Mouse (Mus musculus) erythroblast, embryonic 14.5 days (primary cell): ENCODE results near the gene Cdh19. TPM values are rescaled to one million over a fixed set of nuclear protein-coding genes. Genes with fewer than 3 reads are reported as not detected.

Experiments used
- H3K27me3 ChIP-seq: 2 replicates; pipeline ENCODE4 v1.6.1; 2012; ENCODE audit warnings: inconsistent platforms; ENCODE audit not compliant: control insufficient read depth
- H3K36me3 ChIP-seq: 2 replicates; pipeline ENCODE4 v1.6.1; 2012; ENCODE audit warnings: mild to moderate bottlenecking, inconsistent platforms; ENCODE audit not compliant: control insufficient read depth
- H3K4me1 ChIP-seq: 2 replicates; pipeline ENCODE4 v1.6.1; 2012; ENCODE audit warnings: inconsistent platforms; ENCODE audit not compliant: control insufficient read depth
- H3K4me3 ChIP-seq: replicated peaks from 2 replicates; pipeline ENCODE3; 2012; ENCODE audit warnings: moderate library complexity, mild to moderate bottlenecking, inconsistent platforms
- H3K9me3 ChIP-seq: 2 replicates; pipeline ENCODE4 v1.6.1; 2012; ENCODE audit warnings: low read length, inconsistent platforms, mixed read lengths; ENCODE audit not compliant: control insufficient read depth
- GATA1 ChIP-seq: IDR thresholded peaks from 2 replicates; pipeline ENCODE4 v1.6.1; 2012; ENCODE audit warnings: low read length, inconsistent platforms, mixed read lengths
- TAL1 ChIP-seq: IDR thresholded peaks from 3 replicates; pipeline ENCODE4 v1.6.1; 2012; ENCODE audit warnings: low read length, inconsistent platforms, mixed read lengths
- polyA plus RNA-seq: library from polyadenylated mRNA; stranded (reverse); fragments of >175 nt; gene quantifications from 2 replicates; pipeline ENCODE4 v1.2.3, GENCODE M21; 2012

The Cdh19 gene
- polyA plus RNA-seq = not detected in 2 replicates

DNA sequence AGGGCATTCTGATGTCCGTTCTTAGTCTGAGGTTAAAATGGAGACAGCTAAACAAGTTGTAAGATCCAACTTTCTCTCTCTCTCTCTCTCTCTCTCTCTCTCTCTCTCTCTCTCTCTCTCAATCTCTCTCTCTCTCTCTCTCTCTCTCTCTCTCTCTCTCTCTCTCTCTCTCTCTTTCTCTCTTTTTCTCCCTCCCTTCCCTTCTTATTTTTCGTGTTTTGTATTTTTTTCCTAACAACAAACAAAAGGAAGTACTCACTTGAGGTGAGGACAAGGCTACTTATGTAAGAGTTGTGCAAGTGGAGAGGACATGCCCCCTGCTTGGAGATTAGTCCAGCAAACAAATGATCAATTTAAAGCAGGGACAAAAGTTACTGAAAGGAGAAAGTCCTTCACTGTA, at the start of gene Cdh19:
Gene Cdh19, minus strand, starts transcription at position 101 of the 400 bp plus-strand sequence.
- Histone ChIP-seq H3K4me3 (no peak within 1 kb of the TSS), H3K4me1 (no peaks in the 10 kb centered on the region), H3K27me3 (no peaks in the 10 kb centered on the region), H3K36me3 (no peaks in the 10 kb centered on the region), H3K9me3 (no peaks in the 10 kb centered on the region)
- no peak for TF ChIP-seq TAL1
- TF ChIP-seq GATA1 = no peak

DNA sequence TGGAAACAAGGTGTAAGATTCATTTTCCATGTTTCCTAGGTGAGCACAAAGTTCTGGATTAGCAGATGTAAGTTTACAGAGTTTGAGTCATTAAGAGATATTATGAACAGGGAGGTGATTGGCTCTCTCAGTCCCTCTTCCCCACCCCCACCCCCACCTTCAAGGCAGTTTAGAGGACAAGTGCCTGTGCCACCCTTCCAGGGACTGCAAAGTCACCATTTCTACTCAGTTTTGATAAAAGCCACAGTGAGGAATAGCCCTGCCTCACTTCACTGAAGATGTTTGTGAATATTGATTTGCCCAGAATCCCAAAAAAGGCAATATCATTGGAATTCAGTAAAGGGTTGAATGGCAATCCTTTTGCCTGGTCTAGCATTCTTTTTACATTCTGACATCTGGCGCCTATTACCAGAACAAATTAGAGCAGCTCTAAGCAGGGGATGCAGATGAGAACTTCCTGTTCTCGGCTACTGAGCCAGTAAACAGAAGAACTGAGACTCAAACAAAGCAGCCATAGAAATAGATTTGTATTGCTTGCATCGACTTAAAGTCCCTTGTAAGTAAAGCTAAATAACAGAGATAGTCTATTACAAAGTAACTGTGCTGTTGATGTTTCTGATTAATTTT, 43.2 kb upstream of the Cdh19 start:
- no peaks in the 10 kb centered on the region for H3K36me3 ChIP-seq
- no peaks in the 10 kb centered on the region for H3K4me1 ChIP-seq
- H3K9me3 ChIP-seq = no peaks in the 10 kb centered on the region
- TF ChIP-seq GATA1 (no peak), TAL1 (no peak)
- H3K27me3 ChIP-seq = no peaks in the 10 kb centered on the region
- no peak overlapping the region for H3K4me3 ChIP-seq

DNA sequence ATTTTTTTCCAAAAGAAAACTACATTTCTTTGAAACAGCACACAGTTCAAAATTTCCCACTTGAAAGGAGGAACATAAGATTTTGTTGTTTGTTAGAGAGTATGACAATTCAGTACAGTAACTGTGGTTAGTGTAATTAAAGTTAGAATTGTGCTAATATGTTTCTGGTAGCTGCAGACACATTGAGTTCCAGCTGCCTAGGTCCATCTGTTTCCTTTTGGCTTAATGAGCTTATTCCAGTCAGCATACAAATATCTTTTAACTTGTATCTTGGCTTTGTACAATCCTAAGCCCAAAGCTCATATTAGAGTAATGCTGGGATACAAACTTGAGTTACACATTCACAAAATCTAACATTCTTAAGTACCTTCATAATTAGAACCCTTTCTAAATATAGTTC, 40.3 kb upstream of the Cdh19 start:
- TF ChIP-seq TAL1 (no peak), GATA1 (no peak)
- Histone ChIP-seq H3K4me3 (no peak overlapping the region), H3K27me3 (no peaks in the 10 kb centered on the region), H3K9me3 (no peaks in the 10 kb centered on the region), H3K36me3 (no peaks in the 10 kb centered on the region), H3K4me1 (no peaks in the 10 kb centered on the region)

DNA sequence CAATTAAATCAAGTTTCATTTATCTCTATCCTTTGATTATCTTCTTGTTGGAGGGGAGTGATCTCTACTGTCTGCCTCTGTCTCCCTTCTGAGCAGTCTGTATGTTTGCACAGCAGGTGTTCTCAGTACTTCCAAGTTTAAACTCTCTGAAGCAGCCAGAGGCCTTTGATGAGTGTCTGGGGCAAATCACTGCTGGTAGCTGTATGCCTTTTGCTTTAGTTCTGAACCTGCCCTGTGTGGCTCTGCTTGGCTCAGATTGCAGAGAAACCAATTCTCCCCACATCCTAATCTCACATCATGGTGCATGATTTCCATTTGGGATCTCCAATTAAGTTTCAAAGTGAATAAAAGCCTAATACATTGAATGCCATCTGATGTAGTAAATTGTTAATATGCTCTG, 12.4 kb upstream of the Cdh19 start:
- Histone ChIP-seq H3K4me3 (no peak overlapping the region), H3K27me3 (no peaks in the 10 kb centered on the region), H3K36me3 (no peaks in the 10 kb centered on the region), H3K4me1 (no peaks in the 10 kb centered on the region), H3K9me3 (no peaks in the 10 kb centered on the region)
- no peak for TF ChIP-seq GATA1
- TF ChIP-seq TAL1 = no peak

DNA sequence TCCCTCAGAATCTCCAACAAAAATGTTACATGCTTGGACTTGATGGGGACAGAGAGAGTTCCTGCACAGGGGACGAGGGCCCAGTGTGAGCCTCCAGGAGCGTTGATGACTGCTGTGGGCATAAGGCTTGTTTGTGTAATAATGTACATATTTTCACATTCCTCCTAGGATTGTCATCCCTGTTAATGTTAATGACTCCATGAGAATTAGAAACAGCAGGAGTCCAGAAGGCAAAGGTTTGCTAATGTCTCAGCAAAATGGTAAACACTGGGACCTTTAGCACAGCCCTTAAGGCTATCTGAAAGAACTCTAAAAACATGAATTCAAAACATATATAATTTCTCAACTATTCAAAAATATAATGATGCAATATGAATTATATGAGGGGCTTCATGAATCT, 8.2 kb downstream of the Cdh19 start:
- Histone ChIP-seq H3K4me1 (no peaks in the 10 kb centered on the region), H3K27me3 (no peaks in the 10 kb centered on the region), H3K9me3 (no peaks in the 10 kb centered on the region), H3K36me3 (no peaks in the 10 kb centered on the region), H3K4me3 (no peak overlapping the region)
- TF ChIP-seq GATA1 = no peak
- no peak for TF ChIP-seq TAL1

DNA sequence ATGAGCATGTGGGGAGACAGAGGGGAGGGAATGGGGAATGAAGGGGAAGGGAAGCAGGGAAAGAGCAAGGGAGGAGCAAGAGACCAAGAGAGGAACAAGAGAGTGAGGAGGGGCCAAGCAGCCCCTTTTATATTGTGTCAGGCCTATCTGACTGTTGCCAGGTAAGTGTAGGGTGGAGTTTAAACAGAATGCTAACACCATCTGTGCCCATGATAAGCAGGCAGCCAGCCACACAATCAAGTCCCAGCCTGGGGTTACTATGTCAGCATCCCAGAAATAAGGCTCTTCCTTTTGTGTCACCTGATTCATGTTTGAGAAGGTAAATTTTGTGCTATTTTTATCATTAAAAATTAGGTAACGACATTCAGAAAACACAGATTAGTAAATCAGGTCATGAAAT, 67.6 kb downstream of the Cdh19 start:
- Histone ChIP-seq H3K27me3 (no peaks in the 10 kb centered on the region), H3K4me3 (no peak overlapping the region), H3K36me3 (no peaks in the 10 kb centered on the region), H3K9me3 (peaks cover 2% of the 10 kb centered on the region; the same call in 1 of the 2 replicates), H3K4me1 (no peaks in the 10 kb centered on the region)
- no peak for TF ChIP-seq TAL1
- TF ChIP-seq GATA1 = no peak

DNA sequence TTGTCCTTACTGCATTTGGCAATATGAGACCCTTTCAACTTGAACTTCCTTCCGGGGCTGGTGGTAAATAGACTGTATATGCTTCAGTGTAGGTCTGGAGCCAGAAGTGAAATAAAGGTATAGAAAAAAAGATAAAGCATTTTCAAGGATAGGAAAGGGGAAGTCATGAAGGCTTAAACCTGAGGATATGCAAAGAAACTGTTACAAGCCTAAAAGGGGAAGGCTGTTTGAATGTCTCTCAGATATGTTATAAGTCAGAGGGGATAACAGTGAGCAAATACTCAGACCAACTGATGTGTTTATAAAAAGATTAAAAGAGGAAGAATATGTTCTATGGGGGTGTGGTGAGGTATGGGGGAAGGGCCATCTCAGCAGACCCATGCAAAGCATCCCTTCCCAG, 68.2 kb downstream of the Cdh19 start:
- Histone ChIP-seq H3K27me3 (no peaks in the 10 kb centered on the region), H3K9me3 (peaks cover 2% of the 10 kb centered on the region; the same call in 1 of the 2 replicates), H3K4me3 (no peak overlapping the region), H3K4me1 (no peaks in the 10 kb centered on the region), H3K36me3 (no peaks in the 10 kb centered on the region)
- no peak for TF ChIP-seq TAL1
- no peak for TF ChIP-seq GATA1

DNA sequence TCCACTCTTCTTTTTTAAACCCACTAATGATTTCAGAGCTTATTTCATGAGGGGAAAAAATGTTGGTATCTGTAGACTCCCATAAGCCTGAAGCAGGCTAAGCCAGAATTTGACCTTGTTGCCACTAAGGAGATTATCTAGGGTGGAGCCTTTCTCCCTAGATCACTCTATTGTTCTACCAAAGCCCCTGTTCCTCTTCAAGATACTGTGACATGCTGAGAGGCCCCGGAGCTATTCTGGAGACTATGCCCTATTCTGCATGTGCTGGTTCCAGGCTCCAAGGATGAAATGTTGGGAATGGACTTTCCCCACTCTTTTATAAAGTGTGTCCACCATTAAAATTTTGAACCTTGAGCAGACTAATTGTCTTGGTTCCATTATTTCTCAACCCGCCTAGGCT, 73.1 kb downstream of the Cdh19 start:
- H3K4me1 ChIP-seq = no peaks in the 10 kb centered on the region
- H3K9me3 ChIP-seq = no peaks in the 10 kb centered on the region
- H3K4me3 ChIP-seq = no peak overlapping the region
- TF ChIP-seq TAL1 (no peak), GATA1 (no peak)
- H3K27me3 ChIP-seq = no peaks in the 10 kb centered on the region
- H3K36me3 ChIP-seq = no peaks in the 10 kb centered on the region
